Mouse (Mus musculus) C2C12 (cell line): ENCODE measurements around the gene Gpr182.

Source experiments
- CEBPB ChIP-seq: IDR thresholded peaks from one replicate; pipeline ENCODE4 v1.6.1; 2011; ENCODE audit warnings: low read depth, mild to moderate bottlenecking, control low read depth, moderate library complexity
- CTCF ChIP-seq: IDR thresholded peaks from one replicate; pipeline ENCODE4 v1.5.1; 2011; ENCODE audit not compliant: control insufficient read depth, insufficient read depth, insufficient read length
- FOSL1 ChIP-seq: IDR thresholded peaks from one replicate; pipeline ENCODE4 v1.8.0; 2011; ENCODE audit warnings: mild to moderate bottlenecking, low read length; ENCODE audit not compliant: poor library complexity, insufficient read depth, severe bottlenecking
- MAX ChIP-seq: IDR thresholded peaks from one replicate; pipeline ENCODE4 v1.6.1; 2011; ENCODE audit warnings: mild to moderate bottlenecking, control low read depth
- MYOD1 ChIP-seq: IDR thresholded peaks from one replicate; pipeline ENCODE4 v1.6.1; 2011; ENCODE audit warnings: low read depth; ENCODE audit not compliant: control insufficient read depth, insufficient read length
- MYOG ChIP-seq: IDR thresholded peaks from one replicate; pipeline ENCODE4 v1.6.1; 2011; ENCODE audit not compliant: control insufficient read depth, insufficient read length; ENCODE audit errors: extremely low read depth
- USF1 ChIP-seq: IDR thresholded peaks from one replicate; pipeline ENCODE4 v1.6.1; 2011; ENCODE audit warnings: low read depth, mild to moderate bottlenecking, control low read depth, moderate library complexity

- no peak for TF ChIP-seq MYOG
- TF ChIP-seq USF1: no peak
- TF ChIP-seq CTCF: no peak
- TF ChIP-seq MYOD1: no peak
- no peak for TF ChIP-seq CEBPB
- TF ChIP-seq FOSL1: no peak
- TF ChIP-seq MAX: no peak
Measured at GRCm38 (mm10) chr10:127748847-127749612, 2.5 kb downstream of the Gpr182 start.
